Mouse (Mus musculus) granulocyte monocyte progenitor cell, adult 5-6 weeks (primary cell): ENCODE measurements around the gene Slc27a1. TPM values are rescaled to one million over a fixed set of nuclear protein-coding genes. Genes with fewer than 3 reads are reported as not detected.
A peak's percentile ranks its signal among the peaks of the same experiment; 100 is the strongest.

Source experiments
- ATAC-seq: replicated peaks from 2 replicates; pipeline ENCODE4 v1.8.0; 2016; ENCODE audit warnings: mild to moderate bottlenecking, moderate TSS enrichment, inconsistent platforms; ENCODE audit not compliant: poor library complexity, severe bottlenecking
- total RNA-seq, 2 experiments: library from RNA; stranded (forward) in 1 of 2; stranded (reverse) in 1 of 2; fragments of 200-712, 200-1000 nt in 1 of 2; fragments of >200 nt in 1 of 2; fragmentation: Nextera tagmentation in 1 of 2; gene quantifications; 2 replicates each; pipeline ENCODE4 v1.2.3; 2014 to 2017

The Slc27a1 gene
- total RNA-seq, 2 experiments from 2014 or later, result 6.2 to 7.8 TPM

- ATAC-seq, result peak; percentile 91
Measured at GRCm38 (mm10) chr8:71610822-71611651, 42.4 kb downstream of the Slc27a1 start, which contains the start of gene Colgalt1. Gene Colgalt1 (plus strand): TSS chr8:71610998.

- no peak for ATAC-seq
Measured at GRCm38 (mm10) chr8:71612141-71612540, 43.5 kb downstream of the Slc27a1 start.

- ATAC-seq, result peak; percentile 69
Measured at GRCm38 (mm10) chr8:71613418-71613817, 44.7 kb downstream of the Slc27a1 start.

- ATAC-seq, result no peak
Measured at GRCm38 (mm10) chr8:71619786-71620185, 51.1 kb downstream of the Slc27a1 start.

GRCm38 (mm10) chr8:71625088-71625487 is 56.4 kb downstream of the Slc27a1 start:
- peak; percentile 31 for ATAC-seq

- ATAC-seq, result no peak
Measured at GRCm38 (mm10) chr8:71626753-71627152, 58.1 kb downstream of the Slc27a1 start.

GRCm38 (mm10) chr8:71627265-71628099 is 58.8 kb downstream of the Slc27a1 start:
- ATAC-seq, result peak; percentile 28

- peak; percentile 11 for ATAC-seq
Measured at GRCm38 (mm10) chr8:71628396-71629095, 59.9 kb downstream of the Slc27a1 start.

- ATAC-seq, result peak; percentile 57
Measured at GRCm38 (mm10) chr8:71629096-71629697, 60.5 kb downstream of the Slc27a1 start.

GRCm38 (mm10) chr8:71629781-71630212 is 61.1 kb downstream of the Slc27a1 start:
- ATAC-seq, result peak; percentile 12

- ATAC-seq, result no peak
Measured at GRCm38 (mm10) chr8:71630761-71631160, 62.1 kb downstream of the Slc27a1 start.

- 0 out of 2 replicates have a peak, but pooled peaks have one; percentile 2 for ATAC-seq
Measured at GRCm38 (mm10) chr8:71631897-71632296, 63.2 kb downstream of the Slc27a1 start.

GRCm38 (mm10) chr8:71633164-71633563 is 64.5 kb downstream of the Slc27a1 start:
- ATAC-seq, result peak; percentile 35; the same call in 1 of the 2 replicates

- peak; percentile 43 for ATAC-seq
Measured at GRCm38 (mm10) chr8:71633981-71634667, 65.4 kb downstream of the Slc27a1 start.

Other genes with a start within 250 kb of the Slc27a1 start
- 108 and 154 TPM in 2 replicates for gene Use1, start 202.0 kb upstream of the Slc27a1 start, total RNA-seq (2014; fragmentation: Nextera tagmentation)
- 140 and 156 TPM in 2 replicates for gene Use1, start 202.0 kb upstream of the Slc27a1 start, total RNA-seq (2017)
- 8.8 and 12.4 TPM in 2 replicates for gene Ocel1, start 197.6 kb upstream of the Slc27a1 start, total RNA-seq (2014; fragmentation: Nextera tagmentation)
- gene Ocel1, start 197.6 kb upstream of the Slc27a1 start, total RNA-seq (2017), result 8.9 TPM in 2 replicates
- 1.3 and 7.5 TPM in 2 replicates for gene Nr2f6, start 186.9 kb upstream of the Slc27a1 start, total RNA-seq (2014; fragmentation: Nextera tagmentation)
- gene Nr2f6, start 186.9 kb upstream of the Slc27a1 start, total RNA-seq (2017), result 3.3 and 4.1 TPM in 2 replicates
- not detected in 2 replicates for gene Ushbp1, start 173.1 kb upstream of the Slc27a1 start, total RNA-seq (2014; fragmentation: Nextera tagmentation)
- not detected in 2 replicates for gene Ushbp1, start 173.1 kb upstream of the Slc27a1 start, total RNA-seq (2017)
- 70.0 and 84.9 TPM in 2 replicates for gene Babam1, start 172.0 kb upstream of the Slc27a1 start, total RNA-seq (2014; fragmentation: Nextera tagmentation)
- 98.5 and 101 TPM in 2 replicates for gene Babam1, start 172.0 kb upstream of the Slc27a1 start, total RNA-seq (2017)
- 11.1 and 11.7 TPM in 2 replicates for gene Ankle1, start 162.9 kb upstream of the Slc27a1 start, total RNA-seq (2014; fragmentation: Nextera tagmentation)
- 11.3 and 12.4 TPM in 2 replicates for gene Ankle1, start 162.9 kb upstream of the Slc27a1 start, total RNA-seq (2017)
- gene Abhd8, start 105.2 kb upstream of the Slc27a1 start, total RNA-seq (2014; fragmentation: Nextera tagmentation), result 1.6 and 7.4 TPM in 2 replicates
- 4.7 and 5.4 TPM in 2 replicates for gene Abhd8, start 105.2 kb upstream of the Slc27a1 start, total RNA-seq (2017)
- gene Mrpl34, start 103.9 kb upstream of the Slc27a1 start, total RNA-seq (2014; fragmentation: Nextera tagmentation), result 56.5 and 77.6 TPM in 2 replicates
- 62.2 and 79.8 TPM in 2 replicates for gene Mrpl34, start 103.9 kb upstream of the Slc27a1 start, total RNA-seq (2017)
- 24.0 and 34.2 TPM in 2 replicates for gene Dda1, start 99.7 kb upstream of the Slc27a1 start, total RNA-seq (2014; fragmentation: Nextera tagmentation)
- 16.9 and 20.3 TPM in 2 replicates for gene Dda1, start 99.7 kb upstream of the Slc27a1 start, total RNA-seq (2017)
- 0.43 and 2.5 TPM in 2 replicates for gene Ano8, start 82.9 kb upstream of the Slc27a1 start, total RNA-seq (2014; fragmentation: Nextera tagmentation)
- gene Ano8, start 82.9 kb upstream of the Slc27a1 start, total RNA-seq (2017), result 1.9 and 4.5 TPM in 2 replicates
- gene Gtpbp3, start 80.8 kb upstream of the Slc27a1 start, total RNA-seq (2014; fragmentation: Nextera tagmentation), result 3.5 and 12.4 TPM in 2 replicates
- gene Gtpbp3, start 80.8 kb upstream of the Slc27a1 start, total RNA-seq (2017), result 13.5 and 21.5 TPM in 2 replicates
- not detected in 2 replicates for gene Plvap, start 57.1 kb upstream of the Slc27a1 start, total RNA-seq (2014; fragmentation: Nextera tagmentation)
- 0.10 and 0.43 TPM in 2 replicates for gene Plvap, start 57.1 kb upstream of the Slc27a1 start, total RNA-seq (2017)
- gene Ccdc194, start 43.2 kb upstream of the Slc27a1 start, total RNA-seq (2014; fragmentation: Nextera tagmentation), result not detected in 2 replicates
- gene Ccdc194, start 43.2 kb upstream of the Slc27a1 start, total RNA-seq (2017), result not detected in 2 replicates
- 47.0 and 55.7 TPM in 2 replicates for gene Bst2, start 31.4 kb upstream of the Slc27a1 start, total RNA-seq (2014; fragmentation: Nextera tagmentation)
- 49.1 and 58.3 TPM in 2 replicates for gene Bst2, start 31.4 kb upstream of the Slc27a1 start, total RNA-seq (2017)
- gene Mvb12a, start 26.0 kb upstream of the Slc27a1 start, total RNA-seq (2014; fragmentation: Nextera tagmentation), result 50.2 and 64.1 TPM in 2 replicates
- gene Mvb12a, start 26.0 kb upstream of the Slc27a1 start, total RNA-seq (2017), result 55.0 and 56.6 TPM in 2 replicates
- not detected in 2 replicates for gene Tmem221, start 10.0 kb upstream of the Slc27a1 start, total RNA-seq (2014; fragmentation: Nextera tagmentation)
- gene Tmem221, start 10.0 kb upstream of the Slc27a1 start, total RNA-seq (2017), result not detected in 2 replicates
- gene Nxnl1, start 2.3 kb upstream of the Slc27a1 start, total RNA-seq (2014; fragmentation: Nextera tagmentation), result not detected in 2 replicates
- 0.36 TPM in 1 of 2 replicates, not detected in the other for gene Nxnl1, start 2.3 kb upstream of the Slc27a1 start, total RNA-seq (2017)
- gene Pgls, start 23.3 kb downstream of the Slc27a1 start, total RNA-seq (2014; fragmentation: Nextera tagmentation), result 143 and 180 TPM in 2 replicates
- 155 and 185 TPM in 2 replicates for gene Pgls, start 23.3 kb downstream of the Slc27a1 start, total RNA-seq (2017)
- gene Fam129c, start 28.8 kb downstream of the Slc27a1 start, total RNA-seq (2014; fragmentation: Nextera tagmentation), result 11.6 and 11.7 TPM in 2 replicates
- 0.69 and 6.1 TPM in 2 replicates for gene Fam129c, start 28.8 kb downstream of the Slc27a1 start, total RNA-seq (2017)
- gene Colgalt1, start 42.1 kb downstream of the Slc27a1 start, total RNA-seq (2014; fragmentation: Nextera tagmentation), result 93.8 and 107 TPM in 2 replicates
- 77.1 and 84.4 TPM in 2 replicates for gene Colgalt1, start 42.1 kb downstream of the Slc27a1 start, total RNA-seq (2017)
- 0.60 TPM in 1 of 2 replicates, not detected in the other for gene Unc13a, start 102.9 kb downstream of the Slc27a1 start, total RNA-seq (2014; fragmentation: Nextera tagmentation)
- 0.04 and 1.8 TPM in 2 replicates for gene Unc13a, start 102.9 kb downstream of the Slc27a1 start, total RNA-seq (2017)
- 10.9 and 17.5 TPM in 2 replicates for gene Jak3, start 107.4 kb downstream of the Slc27a1 start, total RNA-seq (2014; fragmentation: Nextera tagmentation)
- gene Jak3, start 107.4 kb downstream of the Slc27a1 start, total RNA-seq (2017), result 7.2 and 8.1 TPM in 2 replicates
- gene Insl3, start 120.3 kb downstream of the Slc27a1 start, total RNA-seq (2014; fragmentation: Nextera tagmentation), result 14.1 and 16.3 TPM in 2 replicates
- 1.2 and 4.4 TPM in 2 replicates for gene Insl3, start 120.3 kb downstream of the Slc27a1 start, total RNA-seq (2017)
- 1.4 TPM in 1 of 2 replicates, not detected in the other for gene B3gnt3, start 132.9 kb downstream of the Slc27a1 start, total RNA-seq (2014; fragmentation: Nextera tagmentation)
- 0.39 TPM in 1 of 2 replicates, not detected in the other for gene B3gnt3, start 132.9 kb downstream of the Slc27a1 start, total RNA-seq (2017)
- 62.4 and 98.0 TPM in 2 replicates for gene Fcho1, start 156.8 kb downstream of the Slc27a1 start, total RNA-seq (2014; fragmentation: Nextera tagmentation)
- gene Fcho1, start 156.8 kb downstream of the Slc27a1 start, total RNA-seq (2017), result 39.8 and 76.7 TPM in 2 replicates